24 mouse cellular contexts compared by ENCODE assay signal in the genomic region with DNA sequence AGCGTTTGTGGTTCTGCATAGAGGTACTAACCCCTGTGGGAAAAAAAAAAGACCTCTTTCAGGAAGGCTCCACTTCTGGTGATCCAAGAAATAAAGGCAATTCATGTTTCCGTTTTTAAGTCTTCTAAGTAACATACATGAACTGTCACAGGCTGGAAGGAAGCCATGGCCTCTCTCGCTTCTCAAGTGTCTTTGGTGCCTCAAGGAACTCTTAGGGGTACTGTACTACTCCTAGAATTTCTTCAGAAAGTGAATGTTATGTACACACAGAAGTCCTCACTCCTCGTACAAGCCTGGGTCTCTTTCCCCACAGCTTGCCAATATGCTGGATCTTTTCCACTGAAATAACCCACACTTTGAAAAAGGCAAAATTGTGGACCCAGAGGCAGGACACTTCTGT.
"Had no signal": no experiment of that assay in that cellular context is flagged by ENCODE, and none has a peak within 500 bp of the region (broad histone marks: within the 10 kb centered on the region; RNA-seq: fewer than 3 reads in every experiment).

No protein-coding gene starts in this region.

- H3K4me1 ChIP-seq: heart, embryonic 10.5 days; heart, embryonic 12.5 days; hindbrain, embryonic 10.5 days; hindbrain, embryonic 12.5 days; intestine, embryonic 15.5 days had no signal

- H3K27me3 ChIP-seq: heart, embryonic 12.5 days; hindbrain, embryonic 12.5 days; intestine, embryonic 15.5 days; limb, embryonic 13.5 days had no signal

- H3K9ac ChIP-seq: heart, embryonic 12.5 days; hindbrain, embryonic 12.5 days; hindbrain, embryonic 14.5 days; intestine, embryonic 15.5 days; limb, embryonic 13.5 days had no signal

- H3K27ac ChIP-seq: gastrocnemius, adult 2 months; heart, embryonic 10.5 days; hindbrain, embryonic 10.5 days; hindbrain, embryonic 12.5 days; hindbrain, embryonic 14.5 days; intestine, embryonic 15.5 days; layer of hippocampus, adult 2 months; left cerebral cortex, adult 2 months; limb, embryonic 13.5 days had no signal

- DNase-seq: gastrocnemius, adult 2 months; gastrocnemius, postnatal 10 days; gastrocnemius, postnatal 25 days; heart, adult 18-20 months; heart, postnatal 10 days; heart, postnatal 4 days; kidney, adult 18-20 months; kidney, adult 8-10 months; kidney, postnatal 10 days; kidney, postnatal 25 days; kidney, postnatal 4 days; left cerebral cortex, postnatal 4 days had no signal

- H3K4me2 ChIP-seq: heart, embryonic 12.5 days; hindbrain, embryonic 12.5 days; hindbrain, embryonic 14.5 days; intestine, embryonic 15.5 days; limb, embryonic 13.5 days had no signal

- ATAC-seq: hindbrain, embryonic 16.5 days; inflammation-experienced regulatory T-cells, adult 6 months; intestine, embryonic 15.5 days; intestine, postnatal 0 days had no signal

- H3K36me3 ChIP-seq: heart, embryonic 10.5 days; heart, embryonic 12.5 days; hindbrain, embryonic 10.5 days; hindbrain, embryonic 12.5 days; intestine, embryonic 15.5 days; limb, embryonic 13.5 days had no signal

- H3K9me3 ChIP-seq: heart, embryonic 10.5 days; heart, embryonic 12.5 days; hindbrain, embryonic 10.5 days; hindbrain, embryonic 12.5 days; intestine, embryonic 15.5 days; limb, embryonic 13.5 days had no signal

- H3K4me3 ChIP-seq: gastrocnemius, adult 2 months; heart, embryonic 10.5 days; heart, embryonic 12.5 days; hindbrain, embryonic 10.5 days; hindbrain, embryonic 12.5 days; intestine, embryonic 15.5 days; layer of hippocampus, adult 2 months; left cerebral cortex, adult 2 months; limb, embryonic 13.5 days had no signal
